Mouse (Mus musculus): ENCODE data around the gene Oasl2.

GRCm38 (mm10) chr5:114913686-114914085 is 16.9 kb downstream of the Oasl2 start:
- TF ChIP-seq CTCF (conservative IDR thresholded peaks at IDR 0.05; ENCODE audit: insufficient read depth, insufficient read length, low read depth, low read length) (no peak), POLR2A (IDR thresholded peaks at IDR 0.05; ENCODE audit: low read depth, low read length) (no peak)

Measured in kidney, adult 2 months (tissue).